Mouse (Mus musculus): Measurements from ENCODE around the gene D5Ertd577e. TPM values are rescaled to one million over a fixed set of nuclear protein-coding genes. Genes with fewer than 3 reads are reported as not detected.
"Not testable (repeated sequence)": the region's sequence is repeated elsewhere in the genome, so short reads cannot be mapped to it uniquely, and the experiment has no call there.

D5Ertd577e gene
- polyA plus RNA-seq (2014; fragmentation: Nextera tagmentation; extraction: Ambion mirVana) = not detected in 2 replicates

DNA sequence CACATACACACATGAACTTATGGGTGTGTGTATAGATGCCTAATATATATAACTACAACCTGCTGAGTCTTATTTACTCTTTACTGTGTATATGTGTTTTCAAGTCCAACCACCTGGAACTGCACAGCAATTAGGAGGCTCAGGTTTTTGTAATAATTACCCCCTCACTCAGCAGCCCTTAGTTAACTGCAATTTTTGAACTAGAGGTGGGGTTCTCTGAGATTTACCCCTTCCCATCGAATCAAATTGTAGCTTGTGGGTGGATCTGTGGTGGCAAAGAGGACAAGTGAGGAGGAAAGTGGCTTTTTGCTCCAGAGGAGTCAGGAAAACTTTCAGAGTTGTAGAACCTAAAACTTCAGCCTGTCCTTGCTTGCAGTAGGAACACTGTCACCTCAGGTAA is at the start of gene D5Ertd577e:
D5Ertd577e (plus strand) TSS at position 301 of the 400 bp plus-strand sequence.
- not testable (repeated sequence) for H3K4me3 ChIP-seq (ENCODE audit: low read depth, low read length); DNase-seq (ENCODE audit: low spot score, missing footprints); H3K36me3 ChIP-seq (ENCODE audit: control insufficient read depth, insufficient read depth, low read length); H3K9me3 ChIP-seq (ENCODE audit: control insufficient read depth, low read length); H3K27ac ChIP-seq (ENCODE audit: low read depth, low read length); H3K27me3 ChIP-seq (ENCODE audit: control insufficient read depth, insufficient read depth, low read length); H3K4me1 ChIP-seq (ENCODE audit: control insufficient read depth, insufficient read depth, low read length); H3K4me2 ChIP-seq; ATAC-seq (ENCODE audit: low FRiP score); H3K9ac ChIP-seq (ENCODE audit: low read length)
- 48% methylated on average over 1 of the region's 1 CpGs for WGBS

DNA sequence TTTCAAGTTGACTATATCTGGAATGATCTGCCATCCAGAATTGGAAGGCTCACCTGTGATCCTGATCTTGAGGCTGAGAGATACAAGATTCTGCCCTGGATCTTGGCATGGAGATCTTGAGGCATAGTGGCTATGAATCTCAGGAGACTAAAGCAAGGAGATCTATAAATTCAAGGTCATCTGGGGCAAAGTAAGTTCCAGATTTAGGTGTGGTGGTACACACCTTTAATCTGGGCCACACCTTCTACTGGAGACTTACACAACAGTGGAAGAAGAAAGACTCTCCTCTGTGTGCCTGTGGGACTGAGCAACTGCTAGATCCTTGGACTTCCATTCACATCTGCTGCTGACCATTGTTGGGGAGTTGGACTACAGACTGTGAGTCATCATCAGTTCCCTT is 53.9 kb downstream of the D5Ertd577e start, which contains the start of gene Gm3286:
Gm3286 (plus strand) TSS at position 301 of the 400 bp plus-strand sequence.
- not testable (repeated sequence) for ATAC-seq (ENCODE audit: low FRiP score); H3K27me3 ChIP-seq (ENCODE audit: control insufficient read depth, insufficient read depth, low read length); DNase-seq (ENCODE audit: low spot score, missing footprints); H3K9ac ChIP-seq (ENCODE audit: low read length); H3K9me3 ChIP-seq (ENCODE audit: control insufficient read depth, low read length); H3K4me1 ChIP-seq (ENCODE audit: control insufficient read depth, insufficient read depth, low read length); H3K4me2 ChIP-seq; H3K27ac ChIP-seq (ENCODE audit: low read depth, low read length); H3K36me3 ChIP-seq (ENCODE audit: control insufficient read depth, insufficient read depth, low read length); H3K4me3 ChIP-seq (ENCODE audit: low read depth, low read length)

Other genes with a start within 250 kb of the D5Ertd577e start
- gene Gm10424, start 184.0 kb upstream of the D5Ertd577e start, polyA plus RNA-seq (2014; fragmentation: Nextera tagmentation; extraction: Ambion mirVana) = not detected in 2 replicates
- gene Gm3259, start 150.9 kb upstream of the D5Ertd577e start, polyA plus RNA-seq (2014; fragmentation: Nextera tagmentation; extraction: Ambion mirVana) = not detected in 2 replicates
- gene Gm3286, start 54.0 kb downstream of the D5Ertd577e start, polyA plus RNA-seq (2014; fragmentation: Nextera tagmentation; extraction: Ambion mirVana) = not detected in 2 replicates
- not detected in 2 replicates for gene Gm7971, start 138.1 kb downstream of the D5Ertd577e start, polyA plus RNA-seq (2014; fragmentation: Nextera tagmentation; extraction: Ambion mirVana)

All from midbrain, embryonic 11.5 days (tissue).